Mouse (Mus musculus): ENCODE measurements around the gene Fstl1. TPM values are rescaled to one million over a fixed set of nuclear protein-coding genes. Genes with fewer than 3 reads are reported as not detected.

The Fstl1 gene
- total and polyA plus RNA-seq, 3 experiments: 0.08 to 0.35 TPM; not detected in 1

GRCm38 (mm10) chr16:37801097-37801496 lies 24.4 kb downstream of the Fstl1 start:
- H3K79me2 ChIP-seq (ENCODE audit: control insufficient read depth, insufficient read depth, low read length, poor library complexity): no peaks in the 10 kb centered on the region
- H3K27me3 ChIP-seq (ENCODE audit: control insufficient read depth in 1 of 2, insufficient read depth in 2 of 2, low read length in 2 of 2): no peaks in the 10 kb centered on the region
- H3K9me3 ChIP-seq (replicated peaks; ENCODE audit: insufficient read depth, low read length): no peaks in the 10 kb centered on the region
- TF ChIP-seq MXI1 (IDR thresholded peaks at IDR 0.05; ENCODE audit: low read depth, low read length) (no peak), SIN3A (IDR thresholded peaks at IDR 0.05; ENCODE audit: low read length) (no peak), EP300 (IDR thresholded peaks at IDR 0.05; ENCODE audit: low read depth in 1 of 2, low read length in 2 of 2) (no peak), NELFE (IDR thresholded peaks at IDR 0.05; ENCODE audit: low read depth, low read length) (no peak)
- H3K27ac ChIP-seq (ENCODE audit: control insufficient read depth, low read depth, low read length): no peak overlapping the region
- DNase-seq (ENCODE audit: low read depth, low spot score): no peak
- no peak overlapping the region for H3K9ac ChIP-seq (ENCODE audit: control insufficient read depth, low read depth, low read length, poor library complexity, severe bottlenecking)
- H3K36me3 ChIP-seq (ENCODE audit: control insufficient read depth in 1 of 2, insufficient read depth in 2 of 2, low read length in 2 of 2): no peaks in the 10 kb centered on the region
- no peaks in the 10 kb centered on the region for H3K4me1 ChIP-seq (ENCODE audit: control insufficient read depth in 1 of 2, insufficient read depth in 2 of 2, low read length in 2 of 2)
- H3K4me3 ChIP-seq (ENCODE audit: control insufficient read depth in 1 of 2, insufficient read depth in 1 of 2, low read depth in 2 of 2, low read length in 2 of 2): no peak overlapping the region

- TF ChIP-seq MYC (IDR thresholded peaks at IDR 0.05; ENCODE audit: low read depth, low read length): no peak
These were observed 26.1 kb downstream of the Fstl1 start for GRCm38 (mm10) chr16:37802686-37803295.

GRCm38 (mm10) chr16:37803387-37803950 lies 26.8 kb downstream of the Fstl1 start:
- Histone ChIP-seq H3K79me2 (ENCODE audit: control insufficient read depth, insufficient read depth, low read length, poor library complexity) (no peaks in the 10 kb centered on the region), H3K9me3 (replicated peaks; ENCODE audit: insufficient read depth, low read length) (no peaks in the 10 kb centered on the region), H3K9ac (ENCODE audit: control insufficient read depth, low read depth, low read length, poor library complexity, severe bottlenecking) (no peak overlapping the region), H3K4me1 (ENCODE audit: control insufficient read depth in 1 of 2, insufficient read depth in 2 of 2, low read length in 2 of 2) (no peaks in the 10 kb centered on the region), H3K36me3 (ENCODE audit: control insufficient read depth in 1 of 2, insufficient read depth in 2 of 2, low read length in 2 of 2) (no peaks in the 10 kb centered on the region), H3K27ac (ENCODE audit: control insufficient read depth, low read depth, low read length) (no peak overlapping the region), H3K4me3 (ENCODE audit: control insufficient read depth in 1 of 2, insufficient read depth in 1 of 2, low read depth in 2 of 2, low read length in 2 of 2) (no peak overlapping the region), H3K27me3 (ENCODE audit: control insufficient read depth in 1 of 2, insufficient read depth in 2 of 2, low read length in 2 of 2) (no peaks in the 10 kb centered on the region)
- DNase-seq (ENCODE audit: low read depth, low spot score): no peak
- TF ChIP-seq E2F4 (IDR thresholded peaks at IDR 0.05; ENCODE audit: borderline replicate concordance, low read depth, low read length) (no peak), CHD2 (IDR thresholded peaks at IDR 0.05; ENCODE audit: low read length) (no peak), POLR2A (IDR thresholded peaks at IDR 0.05; ENCODE audit: control insufficient read depth in 1 of 2, insufficient read depth in 1 of 2, low read depth in 1 of 2, low read length in 2 of 2, poor library complexity in 1 of 2) (no peak), JUND (IDR thresholded peaks at IDR 0.05; ENCODE audit: low read depth, low read length) (no peak)

More at GRCm38 (mm10) chr16:37802686-37803295, 26.1 kb downstream of the Fstl1 start:
- Histone ChIP-seq H3K4me1 (ENCODE audit: control insufficient read depth in 1 of 2, insufficient read depth in 2 of 2, low read length in 2 of 2) (no peaks in the 10 kb centered on the region), H3K4me3 (ENCODE audit: control insufficient read depth in 1 of 2, insufficient read depth in 1 of 2, low read depth in 2 of 2, low read length in 2 of 2) (no peak overlapping the region), H3K9me3 (replicated peaks; ENCODE audit: insufficient read depth, low read length) (no peaks in the 10 kb centered on the region), H3K27ac (ENCODE audit: control insufficient read depth, low read depth, low read length) (no peak overlapping the region), H3K9ac (ENCODE audit: control insufficient read depth, low read depth, low read length, poor library complexity, severe bottlenecking) (no peak overlapping the region), H3K27me3 (ENCODE audit: control insufficient read depth in 1 of 2, insufficient read depth in 2 of 2, low read length in 2 of 2) (no peaks in the 10 kb centered on the region), H3K36me3 (ENCODE audit: control insufficient read depth in 1 of 2, insufficient read depth in 2 of 2, low read length in 2 of 2) (no peaks in the 10 kb centered on the region), H3K79me2 (ENCODE audit: control insufficient read depth, insufficient read depth, low read length, poor library complexity) (no peaks in the 10 kb centered on the region)
- DNase-seq (ENCODE audit: low read depth, low spot score): no peak

All from MEL (cell line).